Mouse (Mus musculus) limb, embryonic 14.5 days (tissue): ENCODE data around the gene Mccc2. TPM values are rescaled to one million over a fixed set of nuclear protein-coding genes. Genes with fewer than 3 reads are reported as not detected.

ENCODE experiments used
- ATAC-seq: fragments of 200-750 bp; cut with Nextera tagmentation; 2 replicates; pipeline ENCODE4 v1.8.0; 2017; ENCODE audit warnings: low read depth, moderate number of reproducible peaks, moderate TSS enrichment; ENCODE audit not compliant: low FRiP score
- DNase-seq: peaks from one replicate; pipeline ENCODE4 v3.0.0-alpha.2; 2015; ENCODE audit warnings: low spot score
- H3K27ac ChIP-seq: fragments of 300-500 bp; sonication (generic); replicated peaks from 2 replicates; pipeline ENCODE4 v1.5.1; 2014; ENCODE audit warnings: low read depth, mild to moderate bottlenecking, low read length, moderate library complexity, mixed read lengths
- H3K27me3 ChIP-seq: fragments of 300-500 bp; sonication (generic); 2 replicates; pipeline ENCODE4 v1.6.1; 2014; ENCODE audit warnings: low read length, mixed read lengths; ENCODE audit not compliant: control insufficient read depth, insufficient read depth
- H3K36me3 ChIP-seq: fragments of 300-500 bp; sonication (generic); 2 replicates; pipeline ENCODE4 v1.6.1; 2014; ENCODE audit warnings: mild to moderate bottlenecking, low read length, moderate library complexity, mixed read lengths; ENCODE audit not compliant: control insufficient read depth, insufficient read depth
- H3K4me1 ChIP-seq: fragments of 300-500 bp; sonication (generic); 2 replicates; pipeline ENCODE4 v1.6.1; 2014; ENCODE audit warnings: antibody characterized with exemption, low read length, mixed read lengths; ENCODE audit not compliant: control insufficient read depth, insufficient read depth
- H3K4me2 ChIP-seq: fragments of 300-500 bp; sonication (generic); replicated peaks from 2 replicates; pipeline ENCODE4 v1.6.1; 2014; ENCODE audit warnings: low read depth, mild to moderate bottlenecking, low read length, moderate library complexity; ENCODE audit not compliant: severe bottlenecking
- H3K4me3 ChIP-seq: fragments of 300-500 bp; sonication (generic); replicated peaks from 2 replicates; pipeline ENCODE4 v1.5.1; 2014; ENCODE audit warnings: low read length
- H3K9ac ChIP-seq: fragments of 300-500 bp; sonication (generic); 2 replicates; pipeline ENCODE4 v1.6.1; 2014; ENCODE audit warnings: mild to moderate bottlenecking, low read depth, low read length, moderate library complexity; ENCODE audit not compliant: severe bottlenecking
- H3K9me3 ChIP-seq: fragments of 300-500 bp; sonication (generic); 2 replicates; pipeline ENCODE4 v1.6.1; 2016; ENCODE audit warnings: low read length; ENCODE audit not compliant: control insufficient read depth
- POLR2A ChIP-seq: fragments of 200-500 bp; IDR thresholded peaks from 2 replicates; pipeline ENCODE4 v1.8.0; 2012; ENCODE audit warnings: inconsistent platforms, mild to moderate bottlenecking, moderate library complexity, borderline replicate concordance; ENCODE audit not compliant: insufficient read depth, insufficient read length; ENCODE audit errors: extremely low read depth
- WGBS: fragments of 180-500 bp; shearing (Covaris S2); extraction: QIAGEN DNeasy Blood & Tissue Kit; methylation state at CpG from one replicate; pipeline ENCODE4 v1.1.7; 2014; 5-methylcytosine and 5-hydroxymethylcytosine counted together
- polyA plus RNA-seq, 2 experiments: library from polyadenylated mRNA; depleted of rRNA in 1 of 2; stranded (reverse) in 1 of 2; unstranded in 1 of 2; fragments of >200 nt; fragmentation: Nextera tagmentation in 1 of 2; extraction: Ambion mirVana in 1 of 2; gene quantifications; 2 replicates each; pipeline versions ENCODE4 v1.2.1 to v1.2.3; 2012 to 2014

The Mccc2 gene
- polyA plus RNA-seq, 2 experiments = 22.4 to 42.0 TPM

DNA sequence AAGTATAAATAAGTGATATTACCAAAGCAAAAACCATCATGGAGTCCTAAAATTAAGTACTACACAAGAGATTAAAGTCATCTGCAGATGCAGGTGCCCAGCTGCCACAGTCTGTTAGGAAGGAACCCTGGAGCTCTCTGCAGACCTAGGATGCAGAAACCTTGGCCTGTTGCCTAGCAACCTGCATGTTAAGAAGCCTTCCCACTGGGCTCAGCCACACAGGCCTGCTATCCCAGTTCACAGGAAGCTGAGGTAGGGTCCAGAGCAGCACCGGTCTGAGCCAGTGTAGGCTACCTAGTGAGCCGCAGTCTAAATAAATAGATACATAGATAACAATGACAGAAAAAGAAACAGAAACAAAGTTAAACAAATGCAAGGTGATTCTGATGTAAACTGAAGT lies 74.8 kb downstream of the Mccc2 start:
- no peak overlapping the region for H3K27ac ChIP-seq

DNA sequence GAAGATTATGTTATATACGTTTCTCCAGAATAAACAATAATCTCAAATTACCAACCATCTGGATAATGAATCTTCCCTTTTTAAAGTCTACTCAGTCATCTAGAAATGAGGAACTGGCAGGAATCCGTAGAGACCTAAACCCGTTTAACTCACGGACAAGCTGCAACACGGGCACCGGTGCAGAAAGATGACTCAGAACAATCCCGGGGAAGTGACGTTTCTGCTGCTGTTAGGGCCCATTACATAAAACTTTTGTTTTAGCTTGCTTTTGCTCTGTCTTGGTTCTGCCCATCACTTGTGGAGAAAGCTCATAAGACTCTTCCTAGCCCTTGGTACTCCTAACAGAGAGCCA lies 76.1 kb downstream of the Mccc2 start:
- WGBS = 77% methylated on average over 8 of the region's 8 CpGs
- no peak overlapping the region for H3K27ac ChIP-seq
- no peak for TF ChIP-seq POLR2A
- no peaks in the 10 kb centered on the region for H3K4me1 ChIP-seq
- H3K4me3 ChIP-seq = no peak overlapping the region
- H3K27me3 ChIP-seq = no peaks in the 10 kb centered on the region
- no peak for DNase-seq
- H3K9ac ChIP-seq = no peak overlapping the region
- H3K4me2 ChIP-seq = no peak overlapping the region
- ATAC-seq = no peak
- H3K9me3 ChIP-seq = no peaks in the 10 kb centered on the region
- no peaks in the 10 kb centered on the region for H3K36me3 ChIP-seq

More for the DNA sequence above, 74.8 kb downstream of the Mccc2 start:
- H3K4me1 ChIP-seq = no peaks in the 10 kb centered on the region
- 31% methylated on average over 2 of the region's 2 CpGs for WGBS
- H3K9ac ChIP-seq = no peak overlapping the region
- TF ChIP-seq POLR2A = no peak
- H3K9me3 ChIP-seq = no peaks in the 10 kb centered on the region
- H3K4me2 ChIP-seq = no peak overlapping the region
- ATAC-seq (no peak), DNase-seq (no peak)
- H3K4me3 ChIP-seq = no peak overlapping the region
- no peaks in the 10 kb centered on the region for H3K27me3 ChIP-seq
- no peaks in the 10 kb centered on the region for H3K36me3 ChIP-seq

GRCm38 (mm10) chr13:99938606-99939319 lies 76.7 kb downstream of the Mccc2 start:
- H3K9ac ChIP-seq = no peak overlapping the region
- no peaks in the 10 kb centered on the region for H3K9me3 ChIP-seq
- no peaks in the 10 kb centered on the region for H3K27me3 ChIP-seq
- ATAC-seq = no peak
- no peak for TF ChIP-seq POLR2A
- no peak overlapping the region for H3K27ac ChIP-seq
- no peaks in the 10 kb centered on the region for H3K36me3 ChIP-seq
- no peak overlapping the region for H3K4me2 ChIP-seq
- H3K4me1 ChIP-seq = no peaks in the 10 kb centered on the region
- H3K4me3 ChIP-seq = no peak overlapping the region
- WGBS = 86% methylated on average over 10 of the region's 10 CpGs
- DNase-seq = no peak

- Histone ChIP-seq H3K9me3 (no peaks in the 10 kb centered on the region), H3K4me3 (no peak overlapping the region), H3K4me2 (no peak overlapping the region), H3K27ac (no peak overlapping the region), H3K36me3 (no peaks in the 10 kb centered on the region), H3K4me1 (no peaks in the 10 kb centered on the region), H3K27me3 (no peaks in the 10 kb centered on the region), H3K9ac (no peak overlapping the region)
- no peak for TF ChIP-seq POLR2A
- WGBS = 39% methylated on average over 3 of the region's 3 CpGs
- ATAC-seq (no peak), DNase-seq (no peak)
Measured at GRCm38 (mm10) chr13:99937741-99938140, 77.7 kb downstream of the Mccc2 start.

- Histone ChIP-seq H3K4me3 (no peak overlapping the region), H3K27ac (no peak overlapping the region), H3K9me3 (no peaks in the 10 kb centered on the region), H3K36me3 (no peaks in the 10 kb centered on the region), H3K4me1 (no peaks in the 10 kb centered on the region), H3K9ac (no peak overlapping the region), H3K27me3 (no peaks in the 10 kb centered on the region), H3K4me2 (no peak overlapping the region)
- DNase-seq = no peak
- WGBS = 82% methylated on average over 1 of the region's 1 CpGs
- no peak for TF ChIP-seq POLR2A
- ATAC-seq = no peak
Measured at GRCm38 (mm10) chr13:99932406-99932805, 83.0 kb downstream of the Mccc2 start.
